Mouse (Mus musculus) kidney, postnatal 14 days (tissue): ENCODE results near the gene Ncbp3.

Experiments
- DNase-seq: peaks from one replicate; pipeline ENCODE4 v3.0.0; 2022; ENCODE audit warnings: mixed read lengths

Gene Ncbp3

GRCm38 (mm10) chr11:73047542-73047996 is at the start of gene Ncbp3:
TSS of gene Ncbp3 (plus strand) at chr11:73047783.
- DNase-seq: peak; percentile 97

GRCm38 (mm10) chr11:72998771-72999170 is 48.8 kb upstream of the Ncbp3 start, which contains the start of gene P2rx1:
TSS of gene P2rx1 (plus strand) at chr11:72999103.
- DNase-seq: peak; percentile 48

GRCm38 (mm10) chr11:73001029-73001428 is 46.6 kb upstream of the Ncbp3 start:
- DNase-seq: peak; percentile 84

- peak; percentile 79 for DNase-seq
Measured at GRCm38 (mm10) chr11:73006377-73006776, 41.2 kb upstream of the Ncbp3 start.

- no peak for DNase-seq
Measured at GRCm38 (mm10) chr11:73007113-73007512, 40.5 kb upstream of the Ncbp3 start.

- DNase-seq: peak; percentile 68
Measured at GRCm38 (mm10) chr11:73007698-73008481, 39.7 kb upstream of the Ncbp3 start.

GRCm38 (mm10) chr11:73008826-73009225 is 38.8 kb upstream of the Ncbp3 start:
- DNase-seq: no peak

- no peak for DNase-seq
Measured at GRCm38 (mm10) chr11:73009531-73010274, 37.9 kb upstream of the Ncbp3 start.

- DNase-seq: no peak
Measured at GRCm38 (mm10) chr11:73013981-73014380, 33.6 kb upstream of the Ncbp3 start.

GRCm38 (mm10) chr11:73014831-73015344 is 32.7 kb upstream of the Ncbp3 start:
- peak; percentile 53 for DNase-seq

GRCm38 (mm10) chr11:73015391-73016102 is 32.0 kb upstream of the Ncbp3 start:
- DNase-seq: peak; percentile 42

- DNase-seq: no peak
Measured at GRCm38 (mm10) chr11:73016103-73016420, 31.5 kb upstream of the Ncbp3 start.

GRCm38 (mm10) chr11:73018471-73019146 is 29.0 kb upstream of the Ncbp3 start, which contains the start of gene Camkk1:
TSS of gene Camkk1 (plus strand) at chr11:73019008.
- DNase-seq: peak; percentile 94

GRCm38 (mm10) chr11:73019147-73019795 is 28.3 kb upstream of the Ncbp3 start:
- peak; percentile 38 for DNase-seq

GRCm38 (mm10) chr11:73020953-73021800 is 26.4 kb upstream of the Ncbp3 start:
- no peak for DNase-seq

- DNase-seq: no peak
Measured at GRCm38 (mm10) chr11:73023099-73023498, 24.5 kb upstream of the Ncbp3 start.

- no peak for DNase-seq
Measured at GRCm38 (mm10) chr11:73023827-73024226, 23.8 kb upstream of the Ncbp3 start.

- peak; percentile 57 for DNase-seq
Measured at GRCm38 (mm10) chr11:73024236-73024904, 23.2 kb upstream of the Ncbp3 start.

- no peak for DNase-seq
Measured at GRCm38 (mm10) chr11:73026961-73027360, 20.6 kb upstream of the Ncbp3 start.

GRCm38 (mm10) chr11:73030821-73031498 is 16.6 kb upstream of the Ncbp3 start:
- peak; percentile 94 for DNase-seq
